Mouse (Mus musculus): ENCODE data around the gene Kcne1.

Gene Kcne1

DNA sequence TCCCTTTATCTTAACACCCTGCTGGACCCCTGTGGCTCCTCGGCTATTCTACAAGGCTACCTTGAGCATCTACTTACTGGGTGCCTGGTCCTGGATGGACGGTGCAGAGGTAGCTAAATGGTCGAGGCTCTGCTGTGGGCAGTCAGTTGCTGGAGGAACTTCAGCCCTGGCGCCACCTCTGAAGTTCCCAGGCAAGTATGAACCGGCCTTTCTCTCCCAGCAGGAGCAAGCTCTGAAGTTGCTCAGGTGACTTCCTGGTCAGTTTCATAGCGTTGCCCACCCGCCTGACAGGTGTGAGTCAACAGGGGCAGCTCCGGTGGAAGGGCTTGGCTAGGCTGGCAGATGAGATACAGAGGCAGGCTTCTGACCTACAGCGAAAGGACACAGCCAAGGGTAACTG, at the start of gene Kcne1:
Gene Kcne1, minus strand, starts transcription at position 240 of the 400 bp plus-strand sequence.
- DNase-seq = no peak

DNA sequence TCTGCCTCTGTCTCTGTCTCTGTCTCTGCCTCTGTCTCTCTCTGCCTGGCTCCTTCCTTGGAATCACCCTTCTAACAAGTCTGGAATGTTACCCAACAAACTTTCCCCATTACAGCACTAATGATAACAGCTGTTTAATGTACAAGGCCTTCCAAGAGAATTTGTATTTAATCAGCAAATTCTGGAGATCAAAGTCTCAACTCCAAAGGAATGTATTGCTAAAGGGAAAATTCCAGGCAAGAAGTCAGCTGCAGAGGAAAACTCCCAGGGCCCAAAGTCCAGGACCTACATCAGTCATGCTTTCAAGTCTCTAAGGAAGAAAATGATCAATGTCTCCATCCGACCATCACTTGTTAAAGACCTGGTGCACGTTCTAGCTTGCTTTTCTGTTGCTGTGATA, 48.6 kb upstream of the Kcne1 start:
- no peak for DNase-seq

DNA sequence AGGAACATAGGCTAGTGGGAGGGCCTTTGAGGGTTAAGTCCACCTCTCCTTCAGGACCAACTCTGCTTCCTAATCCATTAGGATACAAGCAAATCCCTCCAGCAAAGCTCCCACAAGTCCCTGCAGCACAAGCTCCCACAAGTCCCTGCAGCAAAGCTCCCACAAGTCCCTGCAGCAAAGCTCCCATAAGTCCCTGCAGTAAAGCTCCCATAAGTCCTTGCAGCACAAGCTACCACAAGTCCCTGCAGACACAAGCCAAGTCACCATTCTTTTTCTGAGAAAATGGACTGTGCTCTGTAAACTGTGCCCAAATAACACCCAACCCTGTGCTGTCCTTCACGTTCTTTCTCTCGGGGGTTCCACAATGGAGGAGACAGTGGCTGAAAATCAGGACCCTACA, 44.9 kb upstream of the Kcne1 start:
- no peak for DNase-seq

DNA sequence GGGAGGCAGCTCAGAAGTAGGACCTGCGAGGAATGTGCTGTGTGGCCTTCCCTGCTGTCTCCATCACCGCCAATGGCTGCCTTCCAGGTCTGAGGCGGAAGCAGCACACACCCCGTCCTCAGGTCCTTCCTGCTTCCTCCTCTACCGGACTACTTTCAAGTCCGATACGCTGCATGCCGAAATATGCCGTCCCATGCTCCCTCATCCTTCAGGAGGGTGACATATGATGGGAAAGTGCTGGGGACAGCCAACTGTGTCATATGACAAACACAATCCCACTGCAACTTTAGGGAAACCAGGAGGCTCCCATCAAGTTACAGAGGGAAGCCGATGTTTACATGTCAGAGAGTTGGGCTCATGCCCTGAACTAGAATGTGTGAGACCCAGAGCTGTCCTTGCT, 43.8 kb upstream of the Kcne1 start:
- no peak for DNase-seq

DNA sequence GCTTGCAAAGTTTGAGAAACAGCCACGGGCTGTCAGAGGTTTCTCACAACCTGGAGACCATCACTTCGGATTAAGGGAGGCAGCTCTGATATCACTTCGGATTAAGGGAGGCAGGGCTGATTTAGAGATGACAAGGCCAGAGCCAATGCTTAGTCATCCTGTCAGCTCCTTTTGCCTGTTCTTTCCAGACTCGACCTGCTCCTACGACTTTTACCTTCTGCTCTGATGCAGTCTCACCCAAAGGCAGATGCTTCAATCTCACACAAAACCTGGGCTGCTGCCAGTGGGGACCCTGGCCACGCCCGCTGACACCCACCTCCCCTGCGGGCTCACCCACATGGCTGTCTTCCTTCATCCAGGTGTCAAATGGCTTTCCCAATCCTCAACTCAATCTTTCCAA, 42.9 kb upstream of the Kcne1 start:
- no peak for DNase-seq

DNA sequence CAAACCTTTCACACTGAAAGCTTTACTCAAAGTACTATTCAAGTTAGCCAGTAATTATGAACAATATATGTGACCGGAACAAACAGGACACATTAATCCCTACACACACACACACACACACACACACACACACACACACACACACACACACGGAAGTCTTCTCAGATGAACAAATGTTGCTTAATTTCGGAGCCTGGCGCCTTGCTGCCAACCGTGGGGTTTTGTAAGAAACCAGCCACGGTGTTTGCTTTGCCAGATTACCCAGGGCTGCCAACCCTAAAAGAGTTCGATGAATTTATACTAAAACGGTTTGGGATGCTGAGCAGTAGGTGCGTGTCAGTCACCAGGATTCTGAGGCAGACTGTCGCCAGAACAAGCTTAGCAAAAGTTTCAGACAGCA, 41.9 kb upstream of the Kcne1 start:
- DNase-seq = no peak

DNA sequence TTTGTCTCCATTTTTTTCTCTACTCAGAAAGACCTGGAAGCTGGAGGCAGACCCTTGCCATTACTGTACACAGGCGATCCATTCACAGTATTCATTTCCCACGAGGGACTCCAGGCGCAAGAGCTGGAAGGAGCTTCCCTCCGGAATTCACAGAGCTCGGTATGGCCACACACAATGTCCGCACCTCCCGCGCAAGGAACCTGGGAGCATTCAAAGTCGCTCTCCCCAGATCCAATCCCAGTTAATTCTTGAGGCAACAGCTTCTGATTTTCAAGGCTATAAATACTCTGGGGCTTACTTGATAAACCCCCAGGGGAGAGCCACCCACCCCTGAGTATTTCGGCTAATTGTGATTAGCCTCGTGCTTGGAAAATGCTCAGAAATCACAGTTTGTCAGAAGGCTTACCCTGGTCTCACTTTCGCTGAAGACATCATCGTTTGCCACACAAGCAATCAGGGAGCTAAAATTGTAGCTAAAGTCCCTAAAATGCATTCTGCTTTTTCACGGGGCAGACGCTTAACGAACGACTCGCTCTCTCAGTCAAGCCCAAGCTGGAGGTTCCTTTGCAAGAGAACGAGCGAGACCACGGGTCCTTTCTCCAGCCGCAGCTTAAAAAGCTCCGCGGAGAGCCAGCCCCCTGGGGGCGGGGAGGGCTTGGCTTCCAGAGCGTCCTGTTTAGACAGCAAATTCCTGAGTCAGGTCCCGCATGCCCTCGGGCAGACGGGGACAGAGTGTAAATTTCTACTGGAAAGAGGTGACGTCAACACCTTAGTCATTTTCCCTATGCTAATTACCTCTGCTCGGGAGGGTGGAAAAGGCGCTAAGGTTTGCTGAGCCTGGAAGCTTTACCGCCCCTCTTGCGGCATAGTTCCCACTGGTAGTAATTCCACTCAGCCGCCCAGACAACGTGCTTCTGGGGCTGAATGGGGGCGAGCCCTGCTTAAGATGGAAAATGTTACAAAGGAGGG, 40.5 kb upstream of the Kcne1 start:
- peak; percentile 91 for DNase-seq

DNA sequence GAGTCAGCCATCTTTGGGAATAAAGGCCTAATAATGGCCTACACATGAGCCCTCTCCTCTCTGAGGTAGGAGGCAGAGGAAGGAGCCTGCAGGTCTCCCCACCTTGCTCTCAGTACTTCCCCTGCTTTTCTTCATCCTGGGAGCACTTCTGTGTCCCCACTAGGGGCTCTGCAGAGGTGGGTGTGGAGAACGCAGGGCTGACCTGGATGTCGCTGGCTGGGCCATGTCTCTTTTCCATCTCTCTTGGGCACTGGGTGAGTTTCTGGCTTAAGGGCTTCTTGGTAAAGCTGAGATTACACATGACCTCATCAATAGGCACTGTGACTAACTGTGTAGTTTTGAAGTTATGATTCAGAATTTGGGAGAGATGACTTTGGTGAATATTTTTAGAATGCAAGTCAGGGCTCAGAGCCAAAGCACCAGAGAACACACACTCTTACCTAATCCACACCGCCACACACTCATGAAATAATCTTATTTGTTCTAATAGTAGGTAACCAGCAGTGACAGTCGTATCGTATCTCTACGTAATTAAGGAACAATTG, 39.4 kb upstream of the Kcne1 start:
- DNase-seq = no peak

DNA sequence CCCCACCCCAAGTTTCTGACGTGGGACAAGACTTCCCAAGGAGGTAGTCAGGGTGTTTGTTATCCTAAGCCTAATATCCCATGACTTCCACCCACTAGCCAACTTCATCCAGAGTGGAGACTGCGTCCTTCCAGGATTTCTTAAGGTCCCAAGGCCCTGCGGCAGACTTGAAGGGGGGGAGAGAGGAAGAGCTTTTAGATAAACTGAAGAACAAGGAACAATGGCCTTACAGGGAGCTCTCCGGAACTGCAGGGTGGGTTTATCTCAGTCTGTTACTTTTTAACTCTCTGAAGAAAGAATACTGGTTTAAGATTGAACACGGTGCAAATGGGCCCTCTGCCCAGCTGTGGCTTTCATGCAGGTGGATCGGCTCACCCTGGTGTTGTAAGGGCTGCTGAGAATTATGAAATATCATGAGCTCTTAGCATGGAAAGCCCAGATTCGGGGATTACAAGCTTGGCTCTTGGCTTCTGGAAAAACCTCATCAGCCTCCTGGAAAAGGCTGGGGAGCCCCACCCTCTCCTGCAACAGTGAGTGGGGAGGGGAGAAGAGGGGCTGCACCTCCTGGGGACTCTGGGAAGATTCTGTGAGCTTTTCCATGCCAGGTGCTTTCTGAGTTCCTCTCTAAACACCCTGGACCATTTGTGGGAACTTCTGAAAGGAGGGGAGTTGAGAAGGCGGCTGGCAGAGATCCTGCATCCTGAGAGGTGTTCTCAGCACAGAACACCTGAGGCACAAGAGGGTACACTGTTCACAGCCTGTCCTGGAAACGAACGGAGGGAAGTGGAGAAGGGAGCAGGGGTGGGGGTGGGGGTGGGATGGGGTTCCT, 38.7 kb upstream of the Kcne1 start:
- DNase-seq = no peak

DNA sequence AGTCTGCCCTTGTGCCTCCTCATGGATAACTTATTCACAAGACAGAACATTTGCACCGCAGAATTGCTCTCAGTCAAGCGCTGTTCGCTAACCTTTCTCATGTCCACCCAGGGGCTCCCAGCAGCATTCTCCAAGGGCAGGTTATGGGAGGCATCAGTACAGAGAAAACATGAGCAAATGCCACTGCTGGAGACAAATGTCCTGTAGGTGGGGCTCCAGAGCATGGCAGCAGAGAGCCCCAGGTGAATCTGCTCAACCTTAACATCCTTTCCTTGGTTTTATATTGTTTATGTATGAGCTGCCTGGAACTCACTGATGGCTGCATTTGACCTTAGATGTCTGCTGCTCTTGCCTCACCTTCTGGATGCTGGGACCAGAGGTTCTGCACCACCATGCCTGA, 34.5 kb upstream of the Kcne1 start:
- DNase-seq = no peak

DNA sequence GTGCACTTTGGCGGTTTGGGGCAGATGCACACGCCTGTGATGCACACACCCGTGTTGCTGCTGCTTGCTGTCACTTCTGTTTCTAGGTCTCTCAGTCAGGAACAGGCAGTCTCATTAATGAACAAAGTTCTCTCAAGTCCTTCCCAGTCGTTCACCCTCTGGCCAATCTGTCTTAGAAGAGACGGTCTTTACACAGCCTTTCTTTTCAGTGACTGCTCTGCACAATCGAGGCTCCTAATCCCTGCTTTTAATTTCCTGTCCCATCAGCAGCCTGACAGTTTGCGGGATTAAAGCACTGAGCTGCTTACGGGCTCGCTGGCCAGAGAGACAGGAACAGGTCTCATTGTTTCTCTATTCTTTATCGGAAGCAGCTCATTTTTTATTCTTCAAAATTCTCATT, 28.4 kb upstream of the Kcne1 start:
- peak; percentile 65 for DNase-seq

DNA sequence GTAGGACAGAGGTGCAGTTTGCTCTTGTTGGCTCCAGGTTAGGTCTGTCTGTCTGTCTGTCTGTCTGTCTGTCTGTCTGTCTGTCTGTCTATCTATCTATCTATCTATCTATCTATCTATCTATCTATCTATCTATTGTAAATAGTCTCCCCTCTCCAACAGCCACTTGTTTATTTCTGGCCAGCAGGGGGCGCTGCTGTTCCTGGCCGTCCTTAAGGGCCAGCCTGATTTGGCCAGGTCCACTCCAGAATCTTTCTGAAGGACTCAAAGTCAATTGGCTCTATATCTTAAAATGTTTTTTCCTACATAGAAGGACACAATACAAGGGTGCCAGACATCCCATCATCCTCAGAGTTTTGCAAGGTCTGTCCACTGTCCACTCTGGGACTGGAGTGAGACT, 25.8 kb upstream of the Kcne1 start:
- peak; percentile 69 for DNase-seq

DNA sequence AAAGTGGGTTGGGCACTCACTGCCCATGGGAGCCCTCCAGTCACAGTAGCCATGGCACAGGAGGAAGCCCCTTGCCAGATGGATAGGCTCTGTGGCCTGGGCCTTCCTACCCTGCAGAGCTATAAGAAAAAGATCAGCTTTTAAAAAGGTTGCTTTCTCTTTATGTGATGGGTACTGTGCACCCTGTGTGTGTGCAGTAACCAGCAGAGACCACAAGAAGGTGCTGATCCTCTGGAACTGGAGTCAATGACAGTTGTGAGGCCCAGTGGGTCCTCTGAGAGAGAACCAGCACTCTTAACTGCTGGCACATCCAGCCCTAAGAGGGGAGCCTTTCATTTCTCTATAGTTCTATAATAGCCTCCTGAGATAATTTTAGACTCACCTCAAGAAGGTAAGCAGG, 24.1 kb upstream of the Kcne1 start:
- no peak for DNase-seq

DNA sequence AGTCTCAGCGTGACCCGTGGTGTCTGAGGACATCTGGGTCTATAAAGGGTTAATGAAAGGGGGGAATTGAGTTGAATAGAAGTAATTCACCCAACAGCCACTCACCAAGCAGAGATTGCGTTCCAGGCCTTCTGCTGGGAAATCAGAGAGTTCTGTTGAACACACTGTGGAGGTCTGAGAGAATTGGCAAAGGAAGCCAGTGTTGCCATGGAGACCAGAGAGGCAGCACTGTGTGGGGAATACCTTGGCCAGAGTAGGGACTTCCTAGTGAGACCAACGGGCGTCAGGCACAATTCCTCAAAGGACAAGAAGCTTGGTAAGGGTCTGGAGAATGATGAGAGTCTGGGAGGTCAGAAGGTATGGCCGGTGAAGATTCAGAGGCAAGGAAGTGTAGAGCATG, 23.2 kb upstream of the Kcne1 start:
- DNase-seq = peak; percentile 32

DNA sequence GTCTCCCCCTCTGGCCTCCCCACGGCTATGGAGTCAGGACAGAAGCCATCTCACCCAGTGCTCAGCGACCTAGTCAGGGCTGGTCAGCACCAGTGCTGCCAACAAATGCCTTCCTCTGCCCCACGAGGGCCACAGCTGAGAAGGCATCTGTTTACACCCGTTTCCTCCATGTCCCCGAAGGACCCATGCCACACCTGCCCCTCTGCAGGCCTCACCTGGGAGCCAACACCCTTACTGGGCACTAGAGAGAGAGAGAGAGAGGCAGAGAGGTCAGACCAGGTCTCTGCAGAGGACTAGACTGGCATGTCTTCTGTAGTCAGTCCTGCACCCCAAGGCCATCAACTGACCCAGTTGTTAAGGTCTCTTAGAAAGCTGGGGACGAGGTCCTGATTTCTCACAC, 21.8 kb upstream of the Kcne1 start:
- DNase-seq = no peak

DNA sequence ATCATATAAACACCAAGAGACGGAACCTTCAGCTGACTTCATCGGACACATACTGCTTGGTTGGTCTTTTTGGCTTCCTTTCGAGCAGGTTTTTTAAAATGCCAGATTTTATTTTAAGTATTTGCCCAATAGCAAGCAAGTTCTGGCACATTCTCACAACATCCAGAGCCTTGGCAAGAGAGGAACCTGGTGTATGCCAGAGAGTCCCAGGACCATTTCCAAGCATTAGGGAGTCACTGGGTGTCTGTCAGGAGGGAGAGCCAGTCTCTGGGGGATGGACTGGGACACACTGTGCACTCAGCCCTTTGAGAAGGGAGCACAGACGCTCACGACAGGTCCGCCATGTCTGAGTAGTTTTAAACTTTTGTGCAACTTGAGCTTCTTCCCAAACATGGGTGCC, 17.7 kb upstream of the Kcne1 start:
- DNase-seq = no peak

DNA sequence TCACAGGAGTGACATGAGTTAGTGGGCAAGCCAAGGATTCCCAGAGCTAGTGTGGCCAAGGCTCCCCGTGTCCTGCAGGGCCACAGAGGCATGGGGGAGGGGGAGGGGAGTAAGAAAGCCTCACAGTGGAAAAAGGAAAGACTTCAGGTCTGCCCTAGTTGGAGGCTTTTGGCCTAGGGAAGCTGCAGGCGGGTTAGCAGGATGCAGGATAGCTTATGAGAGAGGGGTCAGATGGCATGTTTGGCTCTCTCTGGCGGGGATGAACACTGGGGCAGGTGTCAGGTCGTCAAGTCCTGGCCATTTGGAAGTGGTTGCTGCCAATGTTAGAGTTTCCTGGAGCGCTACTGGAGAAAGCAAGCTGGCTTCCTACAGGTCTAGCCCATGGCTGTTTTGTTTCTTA, 12.4 kb upstream of the Kcne1 start:
- no peak for DNase-seq

DNA sequence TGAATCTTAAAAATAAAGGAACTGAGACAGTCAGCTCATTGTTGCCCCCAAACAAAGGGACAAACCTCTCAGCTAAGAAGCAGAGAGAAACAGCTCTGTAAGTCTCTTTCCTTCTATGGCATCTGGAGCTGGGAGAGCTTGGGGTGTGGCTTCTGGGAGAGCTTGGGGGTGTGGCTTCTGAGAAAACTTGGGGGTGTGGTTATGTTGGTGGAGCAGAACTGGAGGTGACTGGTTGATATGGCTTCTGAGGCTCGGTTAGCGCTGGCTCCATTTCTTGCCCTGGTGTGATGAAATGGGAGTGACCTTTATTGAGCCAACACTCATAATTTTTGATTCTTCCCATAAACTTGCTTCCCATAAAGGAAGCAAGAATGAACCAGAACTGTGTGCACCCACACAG, 10.0 kb upstream of the Kcne1 start:
- DNase-seq = peak; percentile 51

DNA sequence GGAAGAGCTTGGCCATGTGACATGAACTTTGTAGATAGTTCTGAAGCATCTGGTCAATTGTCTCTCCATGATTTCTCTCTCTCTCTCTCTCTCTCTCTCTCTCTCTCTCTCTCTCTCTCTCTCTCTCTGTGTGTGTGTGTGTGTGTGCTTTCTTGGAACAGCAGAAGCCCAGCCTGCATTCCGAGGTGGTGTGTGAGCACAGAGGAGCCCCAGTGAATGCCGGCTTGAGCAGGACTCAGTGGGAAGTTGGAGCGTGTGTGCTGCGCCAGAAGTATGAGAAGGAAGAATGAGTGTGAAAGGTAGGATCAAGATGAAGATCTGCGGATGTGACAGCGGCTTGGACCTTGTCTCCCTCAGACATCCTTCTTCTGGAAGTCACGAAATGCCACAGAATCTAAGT, 6.2 kb upstream of the Kcne1 start:
- DNase-seq = no peak

DNA sequence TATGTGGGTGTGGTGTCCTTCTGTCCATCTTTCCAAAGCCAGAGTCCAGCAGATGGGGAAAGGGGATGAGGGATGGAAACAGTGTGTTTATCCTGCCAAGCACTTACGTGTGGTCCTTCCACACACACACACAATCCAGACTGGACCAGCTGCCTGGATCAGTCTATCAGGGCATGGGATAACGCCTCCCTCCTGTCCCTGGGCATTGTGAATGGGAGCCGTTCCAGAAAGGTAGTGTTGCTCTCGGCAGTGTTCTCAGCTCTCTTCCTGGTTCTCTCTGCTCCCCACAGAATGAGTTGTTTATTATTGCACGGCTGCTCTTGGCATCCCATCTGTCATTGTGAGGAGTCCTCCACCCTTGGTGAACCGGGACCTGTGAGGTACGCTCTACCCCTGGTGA, 1.4 kb upstream of the Kcne1 start:
- no peak for DNase-seq

DNA sequence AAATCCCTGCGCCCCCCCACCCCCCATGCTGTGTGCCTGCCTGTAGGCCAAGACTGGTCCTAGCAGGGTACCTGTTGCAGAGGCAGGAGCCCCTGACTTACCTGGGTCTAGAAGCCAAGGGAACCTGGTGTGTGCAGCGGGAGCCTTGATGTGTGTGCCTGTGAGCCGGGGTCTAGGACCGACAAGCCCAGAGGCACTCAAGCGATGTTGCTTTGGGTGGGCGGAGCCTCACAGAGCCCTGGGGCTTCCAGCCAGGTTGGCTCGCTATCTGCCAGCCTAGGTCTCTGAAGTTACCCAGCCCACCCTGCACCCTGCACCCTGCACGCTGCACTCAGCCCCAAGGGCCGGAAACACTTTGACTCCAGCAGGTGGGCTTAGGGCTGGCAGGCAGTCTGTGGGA, 534 bp downstream of the Kcne1 start:
- DNase-seq = peak; percentile 56

DNA sequence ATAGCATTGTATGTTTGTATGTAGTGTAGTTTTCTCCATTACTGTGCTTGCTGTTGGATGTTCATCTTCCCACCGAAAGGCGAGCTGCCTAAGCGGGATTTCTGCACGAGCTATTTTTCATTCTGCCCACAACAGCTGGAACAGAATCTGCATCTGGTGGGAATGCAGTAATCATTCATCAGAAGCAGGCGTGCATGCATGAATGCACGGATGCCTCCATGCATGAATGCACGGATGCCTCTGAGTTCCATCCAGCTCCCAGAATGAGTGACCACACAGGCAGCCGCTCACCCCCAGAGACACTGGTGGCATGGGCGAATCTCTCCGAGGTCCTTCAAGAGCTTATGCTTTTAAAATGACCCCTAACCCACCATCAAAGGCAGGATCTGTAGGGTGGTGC, 1.7 kb downstream of the Kcne1 start:
- DNase-seq = peak; percentile 75

DNA sequence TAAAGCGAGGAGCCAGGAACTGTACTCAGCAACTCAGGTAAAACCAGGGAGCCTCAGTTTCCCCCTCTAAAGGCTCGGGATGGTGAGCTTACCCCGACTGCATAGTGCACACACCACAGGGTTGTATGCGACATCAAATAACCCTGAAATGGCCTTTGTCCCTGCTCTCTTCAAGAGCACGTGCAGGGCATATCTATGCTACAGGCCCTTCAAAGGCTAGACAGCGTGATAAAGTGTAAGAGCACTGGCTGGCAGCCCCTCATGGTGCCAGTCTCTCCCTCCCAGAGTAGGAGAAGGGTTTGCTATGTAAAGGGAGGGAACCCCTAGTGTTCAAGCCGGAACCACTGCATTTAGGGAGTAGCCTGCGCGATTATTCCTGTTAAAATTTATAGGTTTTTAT, 2.2 kb downstream of the Kcne1 start:
- no peak for DNase-seq

DNA sequence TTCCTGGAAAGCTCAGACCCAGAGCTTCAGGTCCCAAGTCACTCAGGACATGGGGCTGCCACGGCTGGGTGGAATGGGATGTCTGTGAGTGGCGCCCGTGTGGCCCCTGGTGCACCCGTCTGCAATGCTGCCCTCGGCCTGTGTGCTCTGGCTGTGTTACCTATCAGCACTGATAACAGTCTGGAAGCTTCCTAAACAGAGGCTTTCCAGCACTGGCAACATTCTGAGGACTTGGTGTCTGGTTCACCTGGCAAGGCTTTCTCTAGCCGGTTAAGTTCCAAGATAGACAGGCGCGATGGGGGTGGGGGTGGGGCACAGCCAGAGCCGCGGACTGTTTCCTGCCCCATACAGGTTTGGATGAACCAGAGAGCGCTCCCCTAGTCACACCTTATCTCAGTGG, 3.3 kb downstream of the Kcne1 start:
- DNase-seq = no peak
